Mouse (Mus musculus) large intestine, adult 2 months (tissue): Measurements from ENCODE around the gene Tbc1d5. TPM values are rescaled to one million over a fixed set of nuclear protein-coding genes. Genes with fewer than 3 reads are reported as not detected.
"Not testable (repeated sequence)": the region's sequence is repeated elsewhere in the genome, so short reads cannot be mapped to it uniquely, and the experiment has no call there.

Experiments
- DNase-seq: peaks from one replicate; pipeline ENCODE4 v3.0.0-alpha.2; 2012; ENCODE audit warnings: low read depth, low spot score
- WGBS: fragments of 180-500 bp; shearing (Covaris S2); methylation state at CpG from one replicate; pipeline ENCODE4 v1.1.7; 2018; 5-methylcytosine and 5-hydroxymethylcytosine counted together
- polyA plus RNA-seq: library from polyadenylated mRNA; depleted of rRNA; stranded (reverse); fragments of >200 nt; gene quantifications from 2 replicates; pipeline ENCODE4 v1.2.3, GENCODE M21; 2012

Gene Tbc1d5
- polyA plus RNA-seq, 1 experiment = 5.7 TPM

GRCm38 (mm10) chr17:50717586-50717985 lies 461.6 kb downstream of the Tbc1d5 start:
- WGBS = 84% methylated on average over 5 of the region's 5 CpGs

GRCm38 (mm10) chr17:50710497-50711222 lies 468.5 kb downstream of the Tbc1d5 start:
- no peak for DNase-seq
- WGBS = 83% methylated on average over 7 of the region's 7 CpGs

More at GRCm38 (mm10) chr17:50717586-50717985, 461.6 kb downstream of the Tbc1d5 start:
- no peak for DNase-seq

- DNase-seq = not testable (repeated sequence)
- WGBS = 5% methylated on average over 39 of the region's 39 CpGs
These were observed 480.7 kb downstream of the Tbc1d5 start for GRCm38 (mm10) chr17:50698410-50698809.

DNA sequence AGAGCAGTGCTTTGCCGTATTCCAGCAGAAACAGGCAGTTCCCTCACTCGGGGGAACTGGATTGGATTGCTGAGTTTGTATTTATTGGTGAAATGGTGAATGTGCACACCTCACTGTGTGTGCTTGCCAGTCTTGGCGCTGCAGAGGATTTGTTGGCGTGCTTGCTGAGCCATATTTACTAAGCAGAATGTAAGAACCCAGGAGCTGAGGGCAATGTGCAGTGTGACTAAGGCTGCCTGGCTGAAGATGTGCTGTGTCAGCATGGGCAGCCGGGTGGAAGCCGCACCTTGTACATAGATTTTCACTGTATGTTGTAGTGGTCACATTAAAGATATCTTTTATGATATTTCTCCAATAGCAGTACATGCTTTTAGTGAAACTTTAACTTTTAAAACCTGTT lies 491.0 kb downstream of the Tbc1d5 start:
- DNase-seq = no peak
- 48% methylated on average over 6 of the region's 6 CpGs for WGBS

GRCm38 (mm10) chr17:50687670-50688069 lies 491.5 kb downstream of the Tbc1d5 start:
- WGBS = 82% methylated on average over 10 of the region's 10 CpGs

DNA sequence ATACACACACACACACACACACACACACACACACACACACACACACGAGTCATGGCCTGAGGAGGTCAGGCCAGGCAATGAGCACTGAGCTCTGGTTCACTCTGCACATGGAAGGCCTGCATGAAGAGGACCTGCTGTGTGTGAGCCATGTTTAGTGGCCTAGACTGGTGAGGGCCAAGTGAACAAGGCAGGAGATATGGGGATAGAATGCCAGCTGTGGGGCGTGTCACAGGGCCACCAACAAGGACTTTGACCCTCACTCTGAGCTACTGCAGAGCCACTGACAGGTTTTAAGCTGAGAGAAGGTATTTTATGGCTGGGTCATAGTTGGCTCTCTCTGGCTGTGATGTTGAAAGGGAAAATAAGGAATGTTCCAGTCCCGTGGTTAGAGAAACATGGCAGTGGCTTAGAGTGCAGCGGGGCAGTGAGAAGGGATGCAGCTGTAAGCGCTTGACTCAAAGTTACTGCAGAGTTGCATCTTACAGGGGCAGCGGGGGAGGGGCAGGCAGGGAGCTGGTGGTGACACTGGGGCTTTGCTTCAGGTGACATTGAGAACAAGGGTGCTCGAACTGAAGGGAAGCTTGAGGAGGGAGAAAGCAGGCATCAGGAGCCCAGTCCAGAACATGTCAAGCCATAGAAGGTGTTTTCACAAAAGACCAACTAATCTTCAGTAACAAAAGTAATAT lies 494.0 kb downstream of the Tbc1d5 start:
- DNase-seq = peak; percentile 70
- 40% methylated on average over 7 of the region's 7 CpGs for WGBS

More at GRCm38 (mm10) chr17:50687670-50688069, 491.5 kb downstream of the Tbc1d5 start:
- no peak for DNase-seq
